Mouse (Mus musculus) ES-E14 (cell line): ENCODE measurements around the gene Tubb1. TPM values are rescaled to one million over a fixed set of nuclear protein-coding genes. Genes with fewer than 3 reads are reported as not detected.

Experiments used
- DNase-seq: peaks from one replicate; pipeline ENCODE4 v3.0.0-alpha.2; 2013; ENCODE audit warnings: low read depth, low spot score
- H3K27ac ChIP-seq: 2 replicates; pipeline ENCODE4 v1.5.1; 2012; ENCODE audit warnings: low read depth, mild to moderate bottlenecking, low read length, moderate library complexity, mixed read lengths; ENCODE audit not compliant: poor library complexity, insufficient read depth, severe bottlenecking
- H3K36me3 ChIP-seq: 2 replicates; pipeline ENCODE4 v1.6.1; 2012; ENCODE audit warnings: mild to moderate bottlenecking, low read length, moderate library complexity, mixed read lengths; ENCODE audit not compliant: control insufficient read depth, poor library complexity, insufficient read depth, severe bottlenecking
- H3K4me1 ChIP-seq, 2 experiments: fragments of 150-350 bp in 1 of 2; sonication (generic) in 1 of 2; 2 replicates each; pipeline ENCODE4 v1.6.1; 2012; ENCODE audit warnings: low read length in 2 of 2, mild to moderate bottlenecking in 1 of 2, mixed read lengths in 1 of 2; ENCODE audit not compliant: control insufficient read depth in 2 of 2, insufficient read depth in 2 of 2, poor library complexity in 1 of 2
- H3K4me3 ChIP-seq, 2 experiments: fragments of 150-350 bp in 1 of 2; sonication (generic) in 1 of 2; 2 replicates each; pipeline ENCODE4 v1.5.1; 2012; ENCODE audit warnings: low read length in 2 of 2, low read depth in 1 of 2, mild to moderate bottlenecking in 1 of 2, mixed read lengths in 1 of 2; ENCODE audit not compliant: insufficient read depth in 1 of 2, poor library complexity in 1 of 2, severe bottlenecking in 1 of 2
- H3K9ac ChIP-seq: 2 replicates; pipeline ENCODE4 v1.6.1; 2012; ENCODE audit warnings: low read depth, mild to moderate bottlenecking, low read length, mixed read lengths; ENCODE audit not compliant: poor library complexity, insufficient read depth, severe bottlenecking
- H3K9me3 ChIP-seq: fragments of 150-350 bp; sonication (generic); 2 replicates; pipeline ENCODE4 v1.6.1; 2012; ENCODE audit warnings: low read depth, mild to moderate bottlenecking, low read length; ENCODE audit not compliant: control insufficient read depth, insufficient read depth
- CHD2 ChIP-seq: IDR thresholded peaks from 2 replicates; pipeline ENCODE4 v1.6.1; 2014; ENCODE audit warnings: mild to moderate bottlenecking, low read depth, low read length, inconsistent platforms
- HCFC1 ChIP-seq: IDR thresholded peaks from 2 replicates; pipeline ENCODE4 v1.6.1; 2012; ENCODE audit warnings: low read length, inconsistent platforms, borderline replicate concordance; ENCODE audit not compliant: insufficient read depth
- MAFK ChIP-seq: IDR thresholded peaks from 2 replicates; pipeline ENCODE4 v1.6.1; 2014; ENCODE audit warnings: mild to moderate bottlenecking, low read depth, low read length, inconsistent platforms; ENCODE audit not compliant: insufficient read depth
- ZC3H11A ChIP-seq: IDR thresholded peaks from 2 replicates; pipeline ENCODE4 v1.6.1; 2012; ENCODE audit warnings: low read depth, mild to moderate bottlenecking, inconsistent platforms, low read length, borderline replicate concordance
- ZNF384 ChIP-seq: IDR thresholded peaks from 2 replicates; pipeline ENCODE4 v1.6.1; 2012; ENCODE audit warnings: low read depth, low read length, inconsistent platforms
- in situ Hi-C, 2 experiments: fragments of 600-800 bp; cut with MboI; formaldehyde crosslinking; loops; one replicate each; pipeline ENCODE4 v1.15.1; 2025; ENCODE audit warnings: low sequenced_read_pairs in 2 of 2, inconsistent platforms in 1 of 2; ENCODE audit not compliant: unreplicated experiment in 2 of 2
- total RNA-seq: library from RNA; depleted of rRNA; stranded (reverse); fragments of 300-350 nt; gene quantifications from 2 replicates; pipeline ENCODE4 v1.2.3, GENCODE M21; 2012

Gene Tubb1
- total RNA-seq, 1 experiment = 0.18 TPM

GRCm38 (mm10) chr2:174428076-174428835 is 22.2 kb upstream of the Tubb1 start:
- H3K4me1 ChIP-seq = no peaks in the 10 kb centered on the region; a peak in 1 of 4 replicates
- peaks cover 67% of the 10 kb centered on the region for H3K36me3 ChIP-seq
- DNase-seq = no peak
- no peaks in the 10 kb centered on the region for H3K9me3 ChIP-seq
- H3K27ac ChIP-seq = no peak overlapping the region
- no peak for TF ChIP-seq ZNF384
- H3K4me3 ChIP-seq = no peak overlapping the region
- H3K9ac ChIP-seq = no peak overlapping the region
- in situ Hi-C loops = no loop called here

- in situ Hi-C loops = no loop called here
- Histone ChIP-seq H3K4me1 (peaks cover 0 to 7% of the 10 kb centered on the region in 2 experiments; a peak in 1 of 4 replicates), H3K36me3 (peaks cover 67% of the 10 kb centered on the region), H3K27ac (no peak overlapping the region), H3K9me3 (no peaks in the 10 kb centered on the region), H3K9ac (no peak overlapping the region), H3K4me3 (no peak overlapping the region)
- no peak for DNase-seq
- no peak for TF ChIP-seq ZC3H11A
- TF ChIP-seq CHD2 = no peak
- no peak for TF ChIP-seq MAFK
- no peak for TF ChIP-seq ZNF384
Measured at GRCm38 (mm10) chr2:174428996-174429591, 21.4 kb upstream of the Tubb1 start.

- H3K9ac ChIP-seq = no peak overlapping the region
- in situ Hi-C loops = no loop called here
- DNase-seq = no peak
- H3K4me3 ChIP-seq = no peak overlapping the region
- peaks cover 0 to 30% of the 10 kb centered on the region in 2 experiments; a peak in 2 of 4 replicates for H3K4me1 ChIP-seq
- peaks cover 35% of the 10 kb centered on the region for H3K36me3 ChIP-seq
- no peaks in the 10 kb centered on the region for H3K9me3 ChIP-seq
- TF ChIP-seq ZC3H11A (no peak), ZNF384 (no peak), CHD2 (no peak), MAFK (no peak), HCFC1 (no peak)
- H3K27ac ChIP-seq = no peak overlapping the region
Measured at GRCm38 (mm10) chr2:174434943-174435342, 15.6 kb upstream of the Tubb1 start.

- TF ChIP-seq CHD2 (no peak), ZNF384 (no peak), MAFK (no peak), ZC3H11A (no peak), HCFC1 (no peak)
- no peak overlapping the region for H3K9ac ChIP-seq
- H3K9me3 ChIP-seq = no peaks in the 10 kb centered on the region
- H3K27ac ChIP-seq = no peak overlapping the region
- peaks cover 33% of the 10 kb centered on the region for H3K36me3 ChIP-seq
- in situ Hi-C loops = no loop called here
- DNase-seq = no peak
- no peak overlapping the region for H3K4me3 ChIP-seq
- peaks cover 0 to 30% of the 10 kb centered on the region in 2 experiments; a peak in 2 of 4 replicates for H3K4me1 ChIP-seq
Measured at GRCm38 (mm10) chr2:174436076-174436701, 14.3 kb upstream of the Tubb1 start.
